Mouse (Mus musculus) forebrain, embryonic 11.5 days (tissue): ENCODE measurements at regions not wholly inside any gene's neighbourhood (a gene's known extent, or its start where the extent isn't known, plus 50 kb on each side); places are given as distances from the start of the nearest gene placed in this dataset.

Experiments used
- ATAC-seq: fragments of 200-750 bp; cut with Nextera tagmentation; replicated peaks from 2 replicates; pipeline ENCODE4 v1.8.0; 2017; ENCODE audit warnings: moderate TSS enrichment; ENCODE audit not compliant: low FRiP score
- DNase-seq: peaks from one replicate; pipeline ENCODE4 v3.0.0-alpha.2; 2017; ENCODE audit warnings: low spot score
- H3K27ac ChIP-seq: fragments of 300-500 bp; sonication (generic); 2 replicates; pipeline ENCODE4 v1.5.1; 2014; ENCODE audit warnings: low read depth, low read length
- H3K27me3 ChIP-seq: fragments of 300-500 bp; sonication (generic); 2 replicates; pipeline ENCODE4 v1.6.1; 2014; ENCODE audit warnings: mild to moderate bottlenecking, low read length, mixed read lengths; ENCODE audit not compliant: control insufficient read depth, insufficient read depth
- H3K36me3 ChIP-seq: fragments of 300-500 bp; sonication (generic); 2 replicates; pipeline ENCODE4 v1.6.1; 2014; ENCODE audit warnings: mild to moderate bottlenecking, low read length, moderate library complexity, mixed read lengths; ENCODE audit not compliant: control insufficient read depth, insufficient read depth
- H3K4me1 ChIP-seq: fragments of 300-500 bp; sonication (generic); replicated peaks from 2 replicates; pipeline ENCODE4 v1.6.1; 2014; ENCODE audit warnings: low read length, mixed read lengths; ENCODE audit not compliant: control insufficient read depth, insufficient read depth
- H3K4me2 ChIP-seq: fragments of 300-500 bp; sonication (generic); 2 replicates; pipeline ENCODE4 v1.6.1; 2014; ENCODE audit warnings: low read depth, mild to moderate bottlenecking, low read length, moderate library complexity, mixed read lengths; ENCODE audit not compliant: severe bottlenecking
- H3K4me3 ChIP-seq: fragments of 300-500 bp; sonication (generic); 2 replicates; pipeline ENCODE4 v1.5.1; 2014; ENCODE audit warnings: low read depth, low read length
- H3K9ac ChIP-seq: fragments of 300-500 bp; sonication (generic); 2 replicates; pipeline ENCODE4 v1.6.1; 2014; ENCODE audit warnings: low read length
- H3K9me3 ChIP-seq: fragments of 300-500 bp; sonication (generic); 2 replicates; pipeline ENCODE4 v1.6.1; 2016; ENCODE audit warnings: low read length, mixed read lengths; ENCODE audit not compliant: control insufficient read depth
- WGBS: fragments of 180-500 bp; shearing (Covaris S2); extraction: QIAGEN DNeasy Blood & Tissue Kit; methylation state at CpG from one replicate; pipeline ENCODE4 v1.1.7; 2014; 5-methylcytosine and 5-hydroxymethylcytosine counted together

DNA sequence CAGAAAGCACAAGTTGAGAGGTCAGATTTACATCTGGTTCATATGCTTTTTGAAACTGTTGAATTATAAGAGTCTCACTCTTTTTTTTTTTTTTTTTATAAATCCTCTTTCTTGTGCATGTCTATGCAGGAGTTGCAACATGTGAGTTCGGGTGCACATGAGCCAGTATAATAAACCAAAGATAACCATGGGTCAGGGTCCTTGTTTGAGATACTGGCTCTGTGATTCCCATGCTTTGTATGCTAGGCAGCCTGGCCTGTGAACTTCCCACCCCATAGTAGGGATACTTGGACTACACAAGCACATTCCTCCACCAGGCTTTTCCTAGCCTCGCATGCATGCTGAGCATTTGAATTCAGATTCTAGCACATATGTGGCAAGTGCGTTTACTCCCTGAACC lies 93.4 kb upstream of the Tenm3 start:
- no peak overlapping the region for H3K9ac ChIP-seq
- H3K4me3 ChIP-seq: no peak overlapping the region
- H3K27me3 ChIP-seq: 0 out of 2 replicates have a peak, but pooled peaks cover 2% of the 10 kb centered on the region
- no peak overlapping the region for H3K27ac ChIP-seq
- H3K36me3 ChIP-seq: no peaks in the 10 kb centered on the region
- ATAC-seq: no peak
- WGBS: 93% methylated on average over 3 of the region's 3 CpGs
- H3K4me2 ChIP-seq: no peak overlapping the region
- H3K4me1 ChIP-seq: no peaks in the 10 kb centered on the region
- H3K9me3 ChIP-seq: no peaks in the 10 kb centered on the region
- DNase-seq: no peak

GRCm38 (mm10) chr8:48927135-48927534 lies 83.4 kb upstream of the Tenm3 start:
- H3K4me1 ChIP-seq: no peaks in the 10 kb centered on the region
- no peak overlapping the region for H3K4me2 ChIP-seq
- DNase-seq: no peak
- no peak overlapping the region for H3K9ac ChIP-seq
- no peaks in the 10 kb centered on the region for H3K9me3 ChIP-seq
- no peak overlapping the region for H3K4me3 ChIP-seq
- no peak overlapping the region for H3K27ac ChIP-seq
- H3K27me3 ChIP-seq: no peaks in the 10 kb centered on the region
- ATAC-seq: no peak
- 81% methylated on average over 11 of the region's 11 CpGs for WGBS
- no peaks in the 10 kb centered on the region for H3K36me3 ChIP-seq

GRCm38 (mm10) chr8:48915275-48915674 lies 71.5 kb upstream of the Tenm3 start:
- no peak overlapping the region for H3K4me2 ChIP-seq
- no peak overlapping the region for H3K9ac ChIP-seq
- no peaks in the 10 kb centered on the region for H3K36me3 ChIP-seq
- DNase-seq: no peak
- no peaks in the 10 kb centered on the region for H3K4me1 ChIP-seq
- 63% methylated on average over 3 of the region's 3 CpGs for WGBS
- no peaks in the 10 kb centered on the region for H3K9me3 ChIP-seq
- H3K27me3 ChIP-seq: no peaks in the 10 kb centered on the region
- no peak overlapping the region for H3K4me3 ChIP-seq
- no peak overlapping the region for H3K27ac ChIP-seq
- no peak for ATAC-seq

- WGBS: 84% methylated on average over 4 of the region's 4 CpGs
- no peaks in the 10 kb centered on the region for H3K27me3 ChIP-seq
- no peak overlapping the region for H3K27ac ChIP-seq
- no peak overlapping the region for H3K9ac ChIP-seq
- H3K4me3 ChIP-seq: no peak overlapping the region
- no peak for DNase-seq
- no peaks in the 10 kb centered on the region for H3K36me3 ChIP-seq
- no peak overlapping the region for H3K4me2 ChIP-seq
- ATAC-seq: no peak
- no peaks in the 10 kb centered on the region for H3K4me1 ChIP-seq
- H3K9me3 ChIP-seq: no peaks in the 10 kb centered on the region
Measured at GRCm38 (mm10) chr8:48912842-48913241, 69.1 kb upstream of the Tenm3 start.

- Histone ChIP-seq H3K27ac (no peak overlapping the region), H3K36me3 (no peaks in the 10 kb centered on the region), H3K9ac (no peak overlapping the region), H3K4me2 (no peak overlapping the region), H3K9me3 (no peaks in the 10 kb centered on the region), H3K4me1 (no peaks in the 10 kb centered on the region), H3K4me3 (no peak overlapping the region), H3K27me3 (no peaks in the 10 kb centered on the region)
- WGBS: 93% methylated on average over 6 of the region's 6 CpGs
- ATAC-seq (no peak), DNase-seq (no peak)
Measured at GRCm38 (mm10) chr8:48901668-48902406, 58.1 kb upstream of the Tenm3 start.

DNA sequence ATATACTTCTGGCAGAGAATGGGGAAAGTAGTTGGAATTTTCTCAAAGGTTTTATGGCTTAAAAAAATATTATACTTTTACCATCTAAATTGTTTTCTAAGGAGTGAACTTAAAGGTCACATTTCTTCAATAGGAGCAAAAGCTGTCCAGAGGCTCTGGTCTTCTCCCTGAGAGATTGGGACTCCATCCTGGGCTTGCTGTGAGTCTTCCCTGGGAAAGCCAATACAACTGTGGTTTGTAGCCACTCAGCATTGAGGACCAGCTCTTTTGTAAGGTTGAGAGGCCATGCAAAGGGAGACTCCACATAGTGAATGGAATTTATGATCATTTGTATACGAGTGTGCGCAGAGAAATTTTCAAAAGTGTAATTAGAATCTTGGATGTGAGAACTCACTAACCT lies 52.9 kb upstream of the Tenm3 start:
- no peak overlapping the region for H3K27ac ChIP-seq
- no peak for ATAC-seq
- no peaks in the 10 kb centered on the region for H3K27me3 ChIP-seq
- no peak for DNase-seq
- no peak overlapping the region for H3K9ac ChIP-seq
- no peaks in the 10 kb centered on the region for H3K9me3 ChIP-seq
- 0 out of 2 replicates have a peak, but pooled peaks cover 2% of the 10 kb centered on the region for H3K4me1 ChIP-seq
- H3K4me3 ChIP-seq: no peak overlapping the region
- WGBS: 74% methylated on average over 2 of the region's 2 CpGs
- H3K36me3 ChIP-seq: no peaks in the 10 kb centered on the region
- no peak overlapping the region for H3K4me2 ChIP-seq

GRCm38 (mm10) chr8:48896251-48896650 lies 52.5 kb upstream of the Tenm3 start:
- 47% methylated on average over 7 of the region's 7 CpGs for WGBS
- no peaks in the 10 kb centered on the region for H3K9me3 ChIP-seq
- 0 out of 2 replicates have a peak, but pooled peaks cover 2% of the 10 kb centered on the region for H3K4me1 ChIP-seq
- H3K27ac ChIP-seq: no peak overlapping the region
- no peak overlapping the region for H3K4me2 ChIP-seq
- no peaks in the 10 kb centered on the region for H3K36me3 ChIP-seq
- no peak overlapping the region for H3K9ac ChIP-seq
- no peak for DNase-seq
- no peak overlapping the region for H3K4me3 ChIP-seq
- no peaks in the 10 kb centered on the region for H3K27me3 ChIP-seq
- no peak for ATAC-seq

DNA sequence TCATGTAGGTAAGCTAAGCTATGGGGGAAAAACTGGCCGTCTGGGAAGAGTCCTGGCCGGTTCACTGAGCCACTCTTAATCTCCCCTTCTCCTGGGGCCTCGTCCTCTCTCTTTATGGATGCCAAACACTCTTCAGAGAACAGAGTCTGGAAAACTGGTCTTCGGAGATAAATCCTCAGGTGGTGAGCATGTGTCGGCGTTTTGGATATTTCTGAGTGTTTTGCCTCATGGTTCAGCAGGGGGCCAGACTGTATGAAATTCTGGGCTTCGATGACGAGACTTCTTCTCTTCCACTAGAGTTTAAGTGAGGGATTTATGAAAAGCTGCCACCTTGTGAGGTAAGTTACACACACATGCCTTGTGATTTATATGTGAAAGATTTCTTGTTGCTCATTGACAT lies 51.8 kb upstream of the Tenm3 start:
- no peak overlapping the region for H3K27ac ChIP-seq
- DNase-seq (no peak), ATAC-seq (no peak)

More for the DNA sequence above, 51.8 kb upstream of the Tenm3 start:
- no peak overlapping the region for H3K4me3 ChIP-seq
- H3K36me3 ChIP-seq: no peaks in the 10 kb centered on the region
- 48% methylated on average over 8 of the region's 8 CpGs for WGBS
- 0 out of 2 replicates have a peak, but pooled peaks cover 2% of the 10 kb centered on the region for H3K4me1 ChIP-seq
- no peaks in the 10 kb centered on the region for H3K27me3 ChIP-seq
- no peak overlapping the region for H3K9ac ChIP-seq
- H3K9me3 ChIP-seq: no peaks in the 10 kb centered on the region
- no peak overlapping the region for H3K4me2 ChIP-seq
